ENCODE assay signal across 8 mouse cellular contexts in the genomic region with DNA sequence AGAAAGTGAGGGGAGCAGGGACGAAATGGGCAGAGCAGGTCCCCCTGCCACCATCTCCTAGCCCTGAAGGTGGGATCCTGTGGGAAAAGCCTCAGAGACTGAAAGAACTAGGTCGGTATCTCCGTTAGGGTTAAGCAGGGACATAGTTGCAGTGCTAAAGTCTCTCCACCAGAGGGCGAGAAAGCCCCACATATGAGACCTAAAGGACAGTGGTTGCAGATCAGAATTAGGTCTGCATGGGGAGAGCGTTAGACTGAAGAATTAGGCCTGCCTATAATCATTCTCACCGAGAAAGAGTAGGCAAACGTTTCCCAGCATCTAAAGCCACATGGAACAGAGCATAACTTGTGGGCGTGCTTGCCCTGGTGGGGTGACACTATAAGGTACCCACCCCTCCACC.
DNase-seq lines count a peak whose midpoint lies in the region; ATAC-seq and TF ChIP-seq lines count a peak whose summit lies in the region.

No protein-coding gene starts in this region.

- in situ Hi-C loops in CH12.LX (cut with MboI; ENCODE audit: low pct_ligation_motif_present, low pct_unique_long_range_greater_than_20kb, low sequenced_read_pairs), result loop anchor here (25.0 kb wide), 1 partner anchor 652 kb away; no protein-coding TSS in a partner anchor

- no peak for TF ChIP-seq POLR2A in CH12.LX (IDR thresholded peaks at IDR 0.05; ENCODE audit: low read depth, low read length)
- TF ChIP-seq POLR2A in bone marrow, adult 2 months (IDR thresholded peaks at IDR 0.05; ENCODE audit: borderline replicate concordance, control insufficient read depth, low read depth, low read length), result no peak
- TF ChIP-seq POLR2A in embryonic fibroblast, embryonic 13.5 days (IDR thresholded peaks at IDR 0.05; ENCODE audit: low read depth, low read length), result no peak
- no peak for TF ChIP-seq POLR2A in thymus, adult 2 months (IDR thresholded peaks at IDR 0.05; ENCODE audit: control insufficient read depth, extremely low read depth, insufficient read depth, low read length, poor library complexity)

- no peaks in the 10 kb centered on the region for H3K79me2 ChIP-seq in CH12.LX (replicated peaks; ENCODE audit: control insufficient read depth, extremely low read depth, insufficient read depth, poor library complexity, severe bottlenecking)

- H3K27ac ChIP-seq in CH12.LX (ENCODE audit: insufficient read depth, low read depth), result no peak overlapping the region
- no peak overlapping the region for H3K27ac ChIP-seq in bone marrow, adult 2 months (ENCODE audit: control insufficient read depth, insufficient read depth, low read depth, low read length, poor library complexity)
- H3K27ac ChIP-seq in embryonic fibroblast, embryonic 13.5 days (ENCODE audit: insufficient read depth, low read length), result no peak overlapping the region
- H3K27ac ChIP-seq in liver, embryonic 14.5 days, result no peak overlapping the region
- no peak overlapping the region for H3K27ac ChIP-seq in neural tube, embryonic 12.5 days
- no peak overlapping the region for H3K27ac ChIP-seq in thymus, adult 2 months (ENCODE audit: control insufficient read depth, insufficient read depth, low read length)

- H3K36me3 ChIP-seq in CH12.LX (replicated peaks in 1 of 2; ENCODE audit: control insufficient read depth in 1 of 2, insufficient read depth in 1 of 2, low read length in 1 of 2), result no peaks in the 10 kb centered on the region
- H3K36me3 ChIP-seq in liver, embryonic 14.5 days (replicated peaks; ENCODE audit: control insufficient read depth, insufficient read depth, low read depth), result no peaks in the 10 kb centered on the region
- no peaks in the 10 kb centered on the region for H3K36me3 ChIP-seq in neural tube, embryonic 12.5 days
- no peaks in the 10 kb centered on the region for H3K36me3 ChIP-seq in thymus, adult 2 months (ENCODE audit: control insufficient read depth, insufficient read depth, low read length)

- dilution Hi-C loops in CH12.LX (cut with MboI; ENCODE audit: extremely low pct_ligation_motif_present, extremely low pct_unique_long_range_greater_than_20kb, low sequenced_read_pairs), result no loop called here

- no peaks in the 10 kb centered on the region for H3K4me1 ChIP-seq in CH12.LX (ENCODE audit: control insufficient read depth in 1 of 2, insufficient read depth in 2 of 2)
- H3K4me1 ChIP-seq in bone marrow, adult 2 months (ENCODE audit: control insufficient read depth, insufficient read depth, low read length), result no peaks in the 10 kb centered on the region
- H3K4me1 ChIP-seq in embryonic fibroblast, embryonic 13.5 days (ENCODE audit: control insufficient read depth, insufficient read depth, low read length), result peaks cover 4% of the 10 kb centered on the region; the same call in 1 of the 2 replicates
- peaks cover 27 to 36% of the 10 kb centered on the region in 2 experiments for H3K4me1 ChIP-seq in liver, embryonic 14.5 days (replicated peaks; ENCODE audit: control insufficient read depth in 2 of 2, insufficient read depth in 2 of 2, low read length in 1 of 2)
- H3K4me1 ChIP-seq in neural tube, embryonic 12.5 days, result no peaks in the 10 kb centered on the region; the same call in 1 of the 2 replicates
- no peaks in the 10 kb centered on the region for H3K4me1 ChIP-seq in thymus, adult 2 months (replicated peaks; ENCODE audit: control insufficient read depth, insufficient read depth, low read length)

- H3K4me2 ChIP-seq in CH12.LX (ENCODE audit: insufficient read depth, low read depth, poor library complexity, severe bottlenecking), result peak overlapping the region; percentile 24; the same call in 1 of the 2 replicates
- peak overlapping the region; percentile 2; the same call in 1 of the 2 replicates for H3K4me2 ChIP-seq in liver, embryonic 14.5 days (ENCODE audit: low read depth)
- H3K4me2 ChIP-seq in neural tube, embryonic 12.5 days (replicated peaks), result no peak overlapping the region

- no peak overlapping the region for H3K4me3 ChIP-seq in CH12.LX (replicated peaks in 1 of 3; ENCODE audit: low read depth in 2 of 3, low read length in 2 of 3, poor library complexity in 1 of 3)
- no peak overlapping the region for H3K4me3 ChIP-seq in bone marrow, adult 2 months (replicated peaks; ENCODE audit: control insufficient read depth, low read depth, low read length)
- H3K4me3 ChIP-seq in embryonic fibroblast, embryonic 13.5 days (ENCODE audit: insufficient read depth, low read length), result no peak overlapping the region
- no peak overlapping the region for H3K4me3 ChIP-seq in liver, embryonic 14.5 days (ENCODE audit: insufficient read depth in 1 of 2, low read depth in 2 of 2, low read length in 2 of 2)
- H3K4me3 ChIP-seq in neural tube, embryonic 12.5 days, result no peak overlapping the region
- no peak overlapping the region for H3K4me3 ChIP-seq in thymus, adult 2 months (ENCODE audit: control insufficient read depth, insufficient read depth, low read length)

- intact Hi-C loops in heart, postnatal 14 days (cut with DNase I), result loop anchor here (2.0 to 5.0 kb wide), 5 partner anchors 182 to 1467 kb away; no protein-coding TSS in a partner anchor

- TF ChIP-seq EP300 in CH12.LX (IDR thresholded peaks at IDR 0.05; ENCODE audit: low read length), result no peak
- TF ChIP-seq EP300 in liver, embryonic 14.5 days (IDR thresholded peaks at IDR 0.05; ENCODE audit: low read depth), result no peak

- peak; percentile 75 to 85 for TF ChIP-seq CTCF in CH12.LX (conservative IDR thresholded peaks at IDR 0.05 in 1 of 2, IDR thresholded peaks at IDR 0.05 in 1 of 2; ENCODE audit: low read depth in 2 of 2, low read length in 2 of 2)
- TF ChIP-seq CTCF in bone marrow, adult 2 months (IDR thresholded peaks at IDR 0.05; ENCODE audit: control insufficient read depth, insufficient read depth, low read length), result peak; percentile 53
- peak; percentile 31; the same call in 1 of the 2 replicates for TF ChIP-seq CTCF in embryonic fibroblast, embryonic 13.5 days (IDR thresholded peaks at IDR 0.05; ENCODE audit: borderline replicate concordance, insufficient read depth, low read length)
- peak; percentile 95 for TF ChIP-seq CTCF in liver, embryonic 14.5 days (IDR thresholded peaks at IDR 0.05; ENCODE audit: low read depth)
- no peak for TF ChIP-seq CTCF in thymus, adult 2 months (IDR thresholded peaks at IDR 0.05; ENCODE audit: borderline replicate concordance, control insufficient read depth, extremely low read depth, insufficient read depth, low read length, poor library complexity)

- 14% methylated on average over 8 of the region's 8 CpGs for WGBS in bone marrow, adult 2 months
- WGBS in liver, embryonic 14.5 days (ENCODE audit: insufficient replicate concordance), result 9% methylated on average over 8 of the region's 8 CpGs
- 9% methylated on average over 8 of the region's 8 CpGs for WGBS in neural tube, embryonic 12.5 days
- WGBS in thymus, adult 2 months, result 10% methylated on average over 8 of the region's 8 CpGs

- no peak overlapping the region for H3K9ac ChIP-seq in CH12.LX (ENCODE audit: insufficient read depth, low read depth)
- no peak overlapping the region for H3K9ac ChIP-seq in liver, embryonic 14.5 days (replicated peaks)
- H3K9ac ChIP-seq in neural tube, embryonic 12.5 days, result no peak overlapping the region

- peak; percentile 85 for TF ChIP-seq RAD21 in CH12.LX (IDR thresholded peaks at IDR 0.05; ENCODE audit: low read depth, low read length)

- DNase-seq in CH12.LX (ENCODE audit: extremely low read depth), result peak; percentile 56
- DNase-seq in heart, postnatal 14 days, result peak; percentile 70 to 83
- DNase-seq in kidney, postnatal 36 days, result peak; percentile 62 to 75
- DNase-seq in liver, embryonic 14.5 days (ENCODE audit: low read depth in 3 of 3, low spot score in 3 of 3), result peak in 2 of 3 experiments; percentile 55 to 57
- DNase-seq in thymus, adult 2 months, result peak; percentile 52

- no peaks in the 10 kb centered on the region for H3K9me3 ChIP-seq in CH12.LX (replicated peaks; ENCODE audit: low read length)
- H3K9me3 ChIP-seq in liver, embryonic 14.5 days (ENCODE audit: control insufficient read depth, low read length), result no peaks in the 10 kb centered on the region
- no peaks in the 10 kb centered on the region for H3K9me3 ChIP-seq in neural tube, embryonic 12.5 days

- peak; percentile 27; the same call in 1 of the 2 replicates for ATAC-seq in liver, embryonic 14.5 days (ENCODE audit: insufficient read depth)
- peak; percentile 58; the same call in 1 of the 2 replicates for ATAC-seq in neural tube, embryonic 12.5 days (ENCODE audit: low FRiP score, low read depth)

- peaks cover 81% of the 10 kb centered on the region for H3K27me3 ChIP-seq in CH12.LX (replicated peaks)
- no peaks in the 10 kb centered on the region for H3K27me3 ChIP-seq in liver, embryonic 14.5 days (ENCODE audit: control insufficient read depth, insufficient read depth, low read length)
- H3K27me3 ChIP-seq in neural tube, embryonic 12.5 days (replicated peaks), result no peaks in the 10 kb centered on the region
- H3K27me3 ChIP-seq in thymus, adult 2 months (ENCODE audit: control insufficient read depth, insufficient read depth, low read length), result no peaks in the 10 kb centered on the region

TF ChIP-seq in CH12.LX, 34 proteins besides CTCF, POLR2A, EP300 and RAD21:
- TF ChIP-seq SMC3 (IDR thresholded peaks at IDR 0.05; ENCODE audit: low read depth, low read length), result peak; percentile 74
- TF ChIP-seq USF1 (IDR thresholded peaks at IDR 0.05; ENCODE audit: low read depth, low read length), result no peak
TF ChIP-seq in CH12.LX: peak in this region for 1.
